Mouse (Mus musculus) adrenal gland, adult (tissue): ENCODE data around the gene Ehhadh.

Source experiments
- DNase-seq, 2 experiments: peaks; one replicate each; pipeline ENCODE4 v3.0.0; 2022 to 2023; ENCODE audit warnings: low spot score in 1 of 2; ENCODE audit not compliant: inconsistent age in 2 of 2

The Ehhadh gene

DNA sequence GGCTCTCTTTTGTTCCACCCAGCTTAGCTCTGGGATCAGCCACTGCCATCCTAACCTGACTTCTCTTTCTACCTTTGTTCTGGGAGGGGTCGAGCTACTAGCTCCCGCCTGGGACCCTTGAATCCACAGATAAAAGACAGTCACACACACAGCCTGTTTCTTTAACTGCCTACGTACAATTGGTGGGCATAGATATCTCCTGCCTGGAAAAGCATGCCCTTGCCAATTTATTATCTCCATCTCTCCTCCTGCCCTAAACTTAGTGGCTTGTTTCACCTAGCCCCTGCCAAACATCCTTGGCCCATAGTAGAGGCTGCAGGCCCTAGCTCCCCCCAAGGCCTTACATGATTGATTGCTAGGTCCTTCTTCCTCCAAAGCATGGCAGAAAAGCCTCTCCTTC is 46.1 kb downstream of the Ehhadh start:
- no peak for DNase-seq

DNA sequence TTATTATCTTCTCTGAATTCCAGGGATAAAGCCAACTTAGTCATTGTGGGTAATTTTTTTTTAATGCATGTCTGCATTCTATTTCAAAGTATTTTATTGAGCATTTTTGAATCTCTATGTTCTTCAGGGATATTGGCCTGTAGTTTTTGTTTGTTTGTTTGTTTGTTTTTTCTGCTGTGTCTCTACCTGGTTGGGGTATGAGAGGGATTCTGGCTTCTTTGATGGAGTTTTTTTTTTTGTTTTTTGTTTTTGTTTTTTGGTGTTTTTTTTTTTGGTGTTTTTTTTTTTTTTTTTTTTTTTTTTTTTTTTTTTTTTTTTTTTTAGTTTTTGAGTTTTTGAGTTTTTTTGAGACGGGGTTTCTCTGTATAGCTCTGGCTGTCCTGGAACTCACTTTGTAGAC is 52.0 kb downstream of the Ehhadh start:
- no peak for DNase-seq

DNA sequence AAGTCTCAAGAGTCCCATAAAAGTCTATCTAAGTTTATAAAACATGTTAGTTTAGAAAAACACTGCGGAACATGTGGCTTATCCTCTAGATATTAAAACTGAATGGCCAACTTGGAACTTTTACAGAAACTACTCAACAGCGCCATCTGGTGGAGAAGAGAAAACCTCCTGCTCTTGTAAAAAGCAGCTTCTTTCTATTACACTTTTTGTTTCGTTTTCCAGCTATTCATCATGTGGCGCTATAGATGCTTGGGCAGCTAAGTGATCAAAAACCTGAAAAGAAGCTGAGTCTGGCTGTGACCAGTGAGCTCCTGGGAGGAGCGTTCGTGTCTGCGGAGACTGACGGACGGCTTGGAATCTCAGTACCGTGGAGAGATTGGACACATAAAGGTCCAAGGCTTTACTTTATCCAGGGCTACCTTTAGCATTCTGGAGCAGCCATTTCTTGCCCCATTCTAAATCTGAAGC is 59.7 kb downstream of the Ehhadh start:
- DNase-seq = peak; percentile 60 to 93

DNA sequence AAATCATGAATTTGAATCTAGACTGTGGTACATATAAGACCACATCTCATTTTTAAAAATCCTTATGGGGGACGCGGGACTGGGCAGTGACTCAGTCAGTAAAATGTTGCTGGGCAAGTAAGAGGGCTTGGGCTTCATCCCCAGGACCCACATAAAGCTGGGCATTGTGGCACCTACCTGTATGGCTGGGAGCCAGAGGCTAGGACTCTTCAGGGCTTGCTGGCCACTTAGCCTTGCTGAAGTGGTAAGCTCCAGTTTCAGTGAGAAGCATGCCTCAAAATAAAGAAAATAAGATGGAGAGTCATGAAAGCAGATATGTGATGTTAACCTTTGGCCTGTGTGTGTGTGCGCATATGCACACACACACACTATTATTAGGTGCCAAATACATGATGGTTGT is 60.2 kb downstream of the Ehhadh start:
- DNase-seq = no peak

DNA sequence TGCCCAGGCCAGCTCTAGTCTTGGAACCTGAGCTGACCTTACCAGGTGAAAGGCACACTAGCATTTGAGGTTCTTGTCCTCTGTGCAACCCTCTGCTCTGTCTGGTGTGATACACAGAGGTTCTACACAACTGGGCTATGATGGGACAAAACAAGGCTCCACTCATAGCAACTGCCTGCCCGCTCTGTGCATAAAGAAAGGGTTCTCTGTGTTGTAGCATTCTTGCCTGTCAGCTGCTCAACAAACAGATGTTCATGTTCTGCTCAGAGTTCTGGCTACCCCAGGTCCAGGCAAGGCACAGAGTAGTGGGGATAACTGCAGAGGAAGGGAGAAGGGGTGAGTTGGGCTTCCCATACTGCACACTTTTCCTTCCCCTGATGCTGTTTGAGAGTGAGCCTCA is 63.3 kb downstream of the Ehhadh start:
- no peak for DNase-seq

DNA sequence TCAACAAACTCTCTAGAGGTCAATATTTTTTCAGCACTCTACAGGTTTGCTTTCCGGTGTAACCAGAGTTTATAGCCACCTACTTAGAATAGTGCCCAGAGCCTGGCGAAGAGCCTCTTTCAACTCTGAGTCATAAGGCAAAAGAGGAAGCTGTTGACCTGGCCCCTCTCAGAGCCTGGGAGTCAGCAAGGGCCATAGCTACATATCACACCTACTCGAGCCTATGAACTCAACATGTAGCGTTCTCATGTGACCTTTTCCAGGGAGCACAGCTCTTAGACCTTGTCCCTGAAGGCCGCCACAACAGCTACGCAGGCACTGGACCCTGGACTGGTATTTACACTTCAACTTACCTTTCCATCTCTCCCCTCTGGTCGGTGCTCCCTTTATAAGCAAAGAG is 67.8 kb downstream of the Ehhadh start:
- DNase-seq = no peak

DNA sequence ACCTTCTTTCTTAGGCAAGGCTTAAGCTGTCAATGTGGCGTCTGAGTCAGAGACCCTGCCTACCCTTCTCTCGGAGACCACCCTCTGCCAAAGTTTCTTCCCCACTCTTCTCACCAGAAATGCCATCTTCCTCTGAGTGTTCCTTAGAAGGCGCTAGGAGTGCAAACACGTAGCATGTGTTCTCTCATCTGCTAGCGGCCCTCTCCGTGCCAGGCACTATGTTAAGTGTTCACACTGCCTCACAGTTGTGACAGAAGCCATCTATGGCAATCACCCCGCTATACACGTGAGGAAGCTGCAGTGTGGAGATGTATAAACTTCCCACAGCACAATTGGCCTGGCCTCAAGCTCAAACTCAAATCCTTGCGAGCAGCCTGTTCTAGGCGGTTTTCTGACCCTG is 73.1 kb downstream of the Ehhadh start:
- no peak for DNase-seq
